Mouse (Mus musculus): ENCODE measurements around the gene Elk1.
A peak's percentile ranks its signal among the peaks of the same experiment; 100 is the strongest.

The Elk1 gene

DNA sequence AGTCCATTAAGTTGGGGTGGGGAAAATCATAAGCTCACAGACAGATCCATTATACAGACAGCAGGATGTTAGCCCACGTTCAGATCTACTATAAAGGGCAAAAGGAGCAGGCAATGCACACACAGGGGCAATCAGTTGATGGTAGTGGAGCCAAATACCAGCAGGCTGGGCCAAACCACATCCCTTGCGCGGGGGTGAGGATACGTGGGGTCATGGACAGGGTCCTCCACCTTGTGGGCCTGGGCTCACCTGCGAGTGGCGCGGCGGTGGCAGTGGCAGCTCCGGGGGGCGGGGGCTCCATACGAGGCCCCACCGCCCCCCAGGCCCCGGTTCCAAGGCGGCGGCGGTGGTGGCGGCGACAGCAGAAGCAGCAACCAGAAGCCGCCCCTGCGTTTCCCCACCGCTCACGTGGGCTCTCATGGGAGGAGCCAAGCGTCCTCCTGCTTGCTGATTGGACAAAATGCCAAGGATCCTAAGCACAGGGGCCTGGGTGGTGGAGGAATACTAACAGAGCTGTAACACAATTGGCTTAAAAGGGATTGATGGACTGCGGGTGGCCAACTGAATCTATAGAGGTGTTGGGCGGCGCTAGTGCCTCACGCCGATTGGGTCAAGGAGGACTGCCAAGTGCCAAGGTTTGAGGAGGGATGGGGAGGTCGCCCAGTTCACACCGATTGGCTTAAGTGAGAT is at the start of gene Elk1:
Gene Elk1, minus strand, starts transcription at position 418 of the 690 bp plus-strand sequence.
- DNase-seq (ENCODE audit: low read depth) = peak; percentile 73

DNA sequence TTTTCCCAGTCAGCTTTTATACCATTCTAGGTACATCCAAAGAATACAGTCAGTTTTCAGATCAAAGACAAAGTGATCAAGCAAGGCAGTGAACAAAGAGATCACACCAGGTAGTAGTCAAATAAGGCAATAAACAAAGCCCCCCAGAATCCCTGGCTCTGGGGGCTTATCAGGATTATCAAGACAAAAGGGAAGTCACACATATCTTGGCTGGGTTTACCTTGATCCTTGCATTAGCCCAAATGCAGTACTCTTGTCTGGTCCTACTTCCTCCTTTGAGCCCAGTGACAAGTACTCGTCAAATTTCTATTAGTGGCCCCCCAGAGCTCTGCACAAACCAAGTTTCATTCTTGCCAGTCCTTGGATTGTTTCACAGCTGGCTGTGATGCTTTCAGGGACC is 30.5 kb upstream of the Elk1 start:
- no peak for DNase-seq (ENCODE audit: low read depth)

DNA sequence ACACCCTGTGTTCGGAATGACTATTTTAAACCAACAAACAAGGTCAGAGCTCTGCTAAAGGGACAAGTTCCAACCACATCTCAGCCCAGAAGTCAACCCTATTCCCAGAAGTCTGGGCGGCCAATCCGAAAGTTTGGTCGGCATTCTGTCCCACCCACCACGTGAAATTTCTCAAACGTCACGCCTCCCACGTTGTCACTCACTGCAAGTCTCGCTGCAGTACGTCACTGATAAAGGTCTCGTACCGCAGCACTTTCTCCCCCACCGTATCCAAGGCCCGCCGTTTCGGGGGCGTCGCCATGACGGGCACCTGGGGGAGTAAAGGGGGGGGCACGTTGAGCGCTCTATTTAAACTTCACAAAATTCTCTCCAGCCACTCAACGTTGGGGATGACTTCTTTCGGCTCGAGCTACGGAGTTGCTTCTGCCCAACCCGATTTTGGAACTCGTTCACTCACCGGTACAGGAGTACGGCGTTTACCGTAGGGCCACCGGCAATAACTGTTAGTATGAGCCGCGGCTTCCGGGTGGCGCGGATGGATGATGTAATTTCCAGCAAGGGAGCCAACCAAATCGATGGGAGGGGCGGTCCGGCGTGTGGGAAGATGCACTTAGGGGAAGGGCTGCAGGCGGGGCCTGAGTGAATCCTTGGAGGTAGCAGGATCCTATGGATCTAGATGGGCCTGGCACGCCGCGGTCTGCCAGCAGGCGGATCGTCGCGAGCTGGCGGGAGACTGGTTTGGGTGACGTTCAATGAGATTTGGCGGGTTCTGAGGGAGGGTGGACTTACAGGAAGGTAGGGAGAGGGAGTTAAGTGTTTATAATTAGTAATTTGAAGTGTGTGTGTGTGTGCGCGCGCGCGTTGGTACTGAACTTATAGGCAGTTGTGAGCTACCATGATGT is 11.3 kb upstream of the Elk1 start, which contains the start of gene Uxt:
Gene Uxt, minus strand, starts transcription at position 541 of the 902 bp plus-strand sequence.
- DNase-seq (ENCODE audit: low read depth) = peak; percentile 75

DNA sequence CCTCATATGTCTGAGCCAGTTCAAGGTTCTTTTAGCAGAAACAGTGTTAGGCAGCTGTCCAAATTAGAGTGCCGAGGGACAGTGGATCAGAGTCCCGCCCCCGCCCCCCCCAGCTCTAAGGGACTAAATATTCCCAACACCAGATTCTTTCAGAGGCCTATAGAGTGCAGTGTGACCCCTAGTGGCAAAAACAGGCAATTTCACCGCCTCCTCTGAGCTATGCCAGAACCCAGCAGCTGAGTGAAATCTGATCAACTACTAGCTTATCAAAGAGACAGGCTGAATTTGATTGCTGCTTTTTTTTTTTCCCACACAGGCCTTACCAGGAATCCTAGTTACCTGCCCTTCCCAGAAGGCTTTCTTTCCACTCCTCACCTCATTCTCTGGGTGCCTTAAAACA is 4.4 kb downstream of the Elk1 start:
- DNase-seq (ENCODE audit: low read depth) = no peak

DNA sequence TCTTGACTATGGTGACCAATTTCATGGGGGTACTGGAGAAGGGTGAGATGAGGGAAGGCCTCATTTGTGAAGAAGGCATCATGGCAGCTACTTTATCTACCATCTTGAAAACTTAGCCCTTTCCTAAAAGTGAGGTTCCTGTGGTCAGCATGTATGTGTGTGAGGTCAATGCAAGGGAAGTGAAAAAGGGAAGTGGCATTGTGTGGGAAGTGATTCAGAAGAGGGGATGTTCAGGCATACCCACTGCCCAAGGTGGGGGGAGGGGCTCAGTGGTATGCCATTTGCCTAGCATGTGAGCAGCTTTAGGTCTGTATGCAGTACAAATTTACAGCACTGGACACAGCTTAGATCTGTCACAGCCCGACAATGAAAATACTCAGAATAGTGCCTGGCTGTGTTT is 18.4 kb downstream of the Elk1 start:
- DNase-seq (ENCODE audit: low read depth) = no peak

DNA sequence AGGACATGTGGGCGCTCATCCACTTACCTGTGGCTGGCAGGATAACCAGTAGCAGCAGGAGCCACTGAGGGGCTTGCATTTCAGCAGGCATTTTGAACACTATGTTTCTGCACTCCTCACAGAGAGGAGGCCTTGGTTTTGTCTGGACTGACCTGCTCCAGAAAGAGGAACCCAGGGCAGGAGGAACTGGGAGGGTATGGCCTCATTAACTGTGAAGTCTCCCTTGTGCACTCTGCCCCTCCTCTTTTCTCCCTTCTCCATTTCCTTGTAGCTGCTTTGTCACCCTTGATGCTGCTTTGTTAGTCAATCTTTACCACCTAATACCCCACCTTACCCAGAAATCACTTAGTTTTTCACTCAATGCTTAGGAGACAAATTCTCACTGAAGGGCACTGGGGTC is 19.0 kb downstream of the Elk1 start, which contains the start of gene Cfp:
Gene Cfp, minus strand, starts transcription at position 192 of the 400 bp plus-strand sequence.
- DNase-seq (ENCODE audit: low read depth) = no peak

DNA sequence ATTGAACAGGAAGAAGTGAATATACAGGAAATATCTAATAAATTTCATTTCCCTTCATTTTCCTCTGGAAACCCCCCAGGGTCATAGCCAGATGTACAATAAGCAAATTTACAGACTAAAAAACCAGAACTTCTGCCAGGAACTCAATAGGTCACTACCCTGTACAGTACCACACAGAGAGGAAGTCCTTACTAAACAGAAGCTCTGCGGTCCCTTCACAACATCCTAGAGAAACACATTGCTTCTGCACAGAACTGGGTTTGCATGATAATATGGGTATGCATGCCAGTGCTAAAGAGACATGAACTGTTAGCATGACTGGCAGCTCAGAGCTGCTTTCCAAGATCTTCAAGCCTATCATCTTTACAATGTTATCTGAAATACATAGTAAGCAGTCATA is 20.5 kb downstream of the Elk1 start:
- DNase-seq (ENCODE audit: low read depth) = no peak

DNA sequence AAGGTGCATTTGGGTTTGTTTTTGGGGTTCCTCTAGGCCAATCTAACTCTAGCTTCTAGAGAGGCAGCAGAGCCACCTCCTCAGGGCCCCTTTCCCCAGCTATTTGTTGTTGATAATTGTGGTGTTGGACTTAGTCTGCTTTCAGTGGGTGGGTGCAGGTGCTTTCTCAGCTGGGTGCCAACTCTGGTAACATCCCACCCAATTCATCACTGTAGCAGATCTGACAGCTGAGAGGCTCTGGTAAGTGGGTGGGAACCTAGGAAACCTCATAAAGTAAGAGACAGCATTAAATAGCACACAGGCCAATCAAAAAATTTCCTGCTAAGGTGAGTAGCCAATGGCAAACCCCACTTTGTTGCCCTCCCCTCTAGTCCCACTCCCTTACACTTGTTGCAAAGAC is 25.4 kb downstream of the Elk1 start:
- no peak for DNase-seq (ENCODE audit: low read depth)

DNA sequence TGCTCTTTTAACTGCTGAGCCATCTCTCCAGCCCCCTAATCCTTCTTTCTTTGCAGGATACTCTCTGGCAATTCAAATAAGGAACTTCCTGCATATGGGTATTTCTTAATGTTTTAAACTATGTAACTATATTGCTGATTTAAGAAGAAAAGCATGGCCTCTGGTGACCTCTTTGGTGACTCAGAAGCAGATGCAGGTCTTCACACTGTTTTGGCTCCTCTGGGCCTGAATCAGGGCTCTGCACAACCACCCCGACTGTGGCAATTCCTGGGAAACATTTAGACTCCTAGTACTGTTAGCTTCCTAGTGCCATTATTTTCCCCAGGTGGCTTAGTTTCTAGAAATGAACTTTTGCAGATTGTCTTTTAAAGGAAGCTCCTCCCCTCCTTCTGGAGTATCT is 26.9 kb downstream of the Elk1 start:
- no peak for DNase-seq (ENCODE audit: low read depth)

DNA sequence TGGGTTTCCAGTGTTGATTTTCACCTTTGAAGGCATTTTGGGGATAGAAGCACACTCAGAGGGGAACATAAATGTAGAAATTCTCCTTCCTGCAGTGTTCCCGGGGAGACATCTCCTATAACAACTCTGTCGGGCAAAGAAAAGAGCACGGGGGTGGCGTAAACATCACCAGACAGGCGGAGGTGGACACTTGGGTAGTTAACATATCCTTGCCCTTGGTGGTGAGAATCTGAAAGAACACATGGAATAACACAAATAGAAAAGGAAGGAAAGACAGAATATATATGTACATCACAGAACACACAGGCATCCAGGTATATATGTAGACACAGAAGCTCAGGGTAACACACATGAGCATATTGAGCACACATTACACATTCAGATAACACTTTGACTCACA is 29.0 kb downstream of the Elk1 start:
- DNase-seq (ENCODE audit: low read depth) = no peak

DNA sequence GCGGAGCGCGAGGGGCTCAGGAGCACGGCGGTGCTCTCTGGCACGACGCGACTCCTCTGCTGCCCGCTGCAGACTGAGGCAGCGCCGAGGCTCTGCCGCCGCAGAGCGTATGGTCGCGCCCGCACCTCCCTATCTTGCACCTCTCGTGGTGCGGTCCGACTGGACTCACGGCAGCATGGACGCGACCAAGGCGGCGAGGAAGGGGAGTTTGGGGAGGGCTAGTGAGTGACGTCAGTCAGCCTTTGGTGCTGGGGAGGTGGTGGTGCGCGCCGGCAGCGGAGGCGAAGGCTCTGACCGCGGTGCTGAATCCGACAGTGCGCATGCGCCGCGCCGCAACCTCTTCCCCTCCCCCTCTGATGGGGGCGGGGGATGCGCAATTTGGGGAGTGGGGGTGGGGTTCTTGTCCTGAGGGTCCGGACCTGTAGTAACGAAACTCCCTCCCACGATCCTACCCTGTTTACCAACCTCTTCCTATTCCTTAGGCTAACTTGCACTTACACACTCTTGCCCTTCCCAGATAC is 29.5 kb downstream of the Elk1 start, which contains the start of gene Syn1:
Gene Syn1, minus strand, starts transcription at position 161 of the 521 bp plus-strand sequence.
- peak; percentile 54 for DNase-seq (ENCODE audit: low read depth)

DNA sequence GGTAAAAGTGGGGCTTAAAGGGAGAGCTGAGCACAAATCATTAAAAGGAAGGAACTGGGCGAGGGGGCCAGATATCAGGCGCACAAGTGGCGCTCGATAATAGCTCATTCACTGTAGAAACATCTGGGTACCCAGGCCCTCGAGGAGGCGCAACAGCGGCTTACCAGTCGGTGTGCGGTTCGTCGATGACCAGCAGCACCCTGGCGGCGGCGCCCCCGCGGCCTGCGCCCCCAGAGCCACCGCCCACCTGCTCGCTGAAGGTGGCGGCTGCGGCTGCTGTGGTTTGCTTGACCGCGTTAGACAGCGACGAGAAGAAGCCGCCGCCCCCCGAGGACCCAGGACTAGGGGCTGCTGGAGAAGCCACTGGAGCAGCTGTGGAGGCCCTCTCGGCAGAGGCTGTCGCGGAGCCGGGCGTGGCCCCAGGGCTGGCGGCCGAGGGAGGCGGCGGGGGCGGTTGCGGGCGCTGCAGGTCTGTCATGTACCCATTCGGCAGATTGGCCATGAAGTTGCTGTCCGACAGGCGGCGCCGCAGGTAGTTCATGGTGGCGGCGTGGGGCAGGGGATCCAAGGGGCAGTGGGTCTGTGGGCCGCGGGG is 30.1 kb downstream of the Elk1 start:
- no peak for DNase-seq (ENCODE audit: low read depth)

DNA sequence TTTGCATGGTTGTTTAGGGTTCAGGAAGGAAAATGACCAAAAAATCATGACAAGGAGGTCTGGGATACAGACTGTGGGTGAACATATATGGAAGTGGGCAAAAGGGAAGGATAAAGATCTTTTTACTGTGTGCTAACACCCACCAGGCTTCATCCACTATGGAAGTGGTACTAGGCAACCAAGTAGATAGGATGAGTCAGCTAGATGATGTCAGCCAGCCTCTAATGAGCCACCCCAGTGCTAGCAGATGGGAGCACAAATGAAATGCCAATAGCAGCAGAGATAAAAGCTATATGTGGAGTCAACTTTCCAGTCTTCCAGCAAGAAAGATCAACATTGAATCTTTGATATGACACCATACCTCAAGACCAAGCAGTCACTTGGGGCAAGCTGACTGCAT is 35.3 kb downstream of the Elk1 start:
- no peak for DNase-seq (ENCODE audit: low read depth)

DNA sequence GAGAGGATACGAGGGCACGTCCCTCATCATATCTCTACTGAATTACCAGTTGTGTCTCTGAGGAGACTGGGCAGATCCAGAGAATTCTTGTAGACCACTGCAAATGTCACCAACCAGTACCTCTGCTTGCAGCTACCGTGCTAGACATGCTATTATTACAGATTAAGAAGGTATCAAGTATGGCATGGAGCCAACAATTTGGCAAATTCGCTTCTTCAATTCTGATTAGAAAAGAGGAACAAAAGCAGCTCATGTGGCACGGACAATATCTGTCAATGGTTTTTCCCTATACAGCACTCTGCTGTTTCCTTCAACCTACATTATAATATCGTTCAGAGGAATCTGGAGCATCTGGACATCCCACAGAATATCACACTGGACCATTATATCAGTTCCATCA is 36.7 kb downstream of the Elk1 start:
- DNase-seq (ENCODE audit: low read depth) = no peak

DNA sequence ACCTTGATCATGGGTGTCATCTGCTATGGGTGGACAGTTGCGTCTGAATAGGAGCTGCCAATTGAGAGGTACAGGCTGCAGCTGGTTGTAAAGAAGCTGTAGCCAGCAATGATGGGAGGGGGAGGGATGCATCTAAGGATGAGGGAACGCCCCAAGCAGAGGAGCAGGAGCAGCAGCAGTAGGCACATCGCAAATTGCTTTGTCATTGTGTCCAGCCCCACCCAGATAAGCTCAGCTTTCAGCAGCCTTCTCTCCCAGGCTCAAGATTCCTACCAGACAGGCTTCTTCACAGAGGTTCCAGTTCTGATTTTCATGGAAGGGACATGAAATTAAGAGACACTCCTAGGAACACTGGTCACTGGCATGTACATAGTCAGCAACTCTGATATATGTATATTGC is 40.3 kb downstream of the Elk1 start:
- DNase-seq (ENCODE audit: low read depth) = no peak
